Mouse (Mus musculus) 416B (cell line): ENCODE results near the gene Krt8.

ENCODE experiments used
- DNase-seq: peaks from one replicate; pipeline ENCODE4 v3.0.0; 2011; ENCODE audit warnings: low read depth

Krt8 gene

DNA sequence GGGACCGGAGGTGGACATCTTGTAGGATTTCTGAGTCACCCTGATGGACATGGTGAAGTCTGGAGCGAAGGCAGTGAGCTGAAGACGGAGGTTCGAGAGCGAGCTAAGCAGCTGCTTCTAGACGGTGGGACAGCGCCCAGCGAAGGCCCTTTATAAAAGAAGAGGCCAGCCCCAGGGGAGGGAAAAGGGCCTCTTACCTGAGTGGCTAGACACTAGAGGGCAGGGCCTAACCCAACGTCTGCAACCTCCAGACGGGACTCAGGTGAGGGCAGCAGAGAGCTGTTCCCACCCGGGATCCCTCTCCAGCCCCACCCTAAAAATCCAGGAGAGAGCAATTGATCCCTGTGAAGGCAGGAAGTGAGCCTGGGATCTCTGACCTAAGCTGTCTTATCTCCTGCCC lies at the start of gene Krt8:
Gene Krt8, minus strand, starts transcription at position 294 of the 400 bp plus-strand sequence.
- DNase-seq: no peak

DNA sequence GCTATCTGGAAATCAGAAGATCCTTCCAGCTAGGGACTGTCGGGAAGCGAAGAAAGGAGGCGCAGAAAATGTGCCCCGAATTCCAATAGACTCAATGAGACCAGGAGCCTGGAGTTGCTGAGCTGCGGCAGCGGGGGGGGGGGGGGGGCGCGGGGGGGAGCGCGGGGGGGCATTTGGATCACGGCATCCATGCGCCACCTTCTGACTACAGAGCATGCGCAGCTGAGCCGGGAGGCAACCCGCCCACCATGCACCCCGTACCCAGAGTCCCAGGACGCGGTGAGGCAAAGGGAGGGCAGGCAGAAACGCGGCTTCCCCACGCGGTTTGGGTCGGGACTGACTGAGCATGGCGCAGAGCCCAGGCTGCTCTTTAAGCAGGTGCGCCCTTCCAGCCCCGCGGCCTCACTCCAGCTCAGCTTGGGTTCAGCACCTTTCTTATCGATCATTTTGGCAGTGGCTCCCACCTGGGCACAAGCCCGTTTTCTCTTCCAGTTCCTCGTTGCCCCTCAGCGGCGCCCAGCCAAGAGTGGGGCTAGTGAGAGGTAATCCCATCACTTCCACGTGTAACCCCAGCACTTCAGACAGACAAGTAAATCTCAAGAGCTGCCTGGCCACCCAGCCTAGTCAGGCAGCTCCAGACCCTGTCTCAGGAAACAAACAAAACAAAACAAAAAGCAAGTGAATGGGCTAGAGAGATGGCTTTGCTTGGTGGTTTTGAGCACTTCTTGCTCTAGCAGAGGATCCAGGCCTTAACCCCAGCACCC lies 47.8 kb upstream of the Krt8 start:
- no peak for DNase-seq

DNA sequence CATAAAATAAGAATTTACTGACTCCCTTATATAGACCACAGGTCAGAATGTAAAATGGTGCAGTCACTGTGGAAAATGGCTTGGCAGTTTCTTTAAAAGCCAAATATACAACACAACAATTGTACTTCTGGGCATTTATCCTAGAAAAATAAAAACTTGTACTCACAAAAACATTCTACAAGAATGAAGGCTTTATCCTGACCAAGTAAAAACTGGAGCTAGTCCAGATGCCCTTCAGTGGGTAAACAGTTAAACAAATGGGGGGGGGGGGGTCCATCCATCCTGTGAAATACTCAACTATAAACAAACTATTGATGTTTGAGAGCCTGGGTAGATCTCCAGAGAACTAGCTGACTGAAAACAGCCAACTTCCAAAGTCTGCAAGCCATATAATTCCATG lies 45.6 kb upstream of the Krt8 start:
- no peak for DNase-seq

- no peak for DNase-seq
Measured at GRCm38 (mm10) chr15:102048006-102048405, 43.7 kb upstream of the Krt8 start.

DNA sequence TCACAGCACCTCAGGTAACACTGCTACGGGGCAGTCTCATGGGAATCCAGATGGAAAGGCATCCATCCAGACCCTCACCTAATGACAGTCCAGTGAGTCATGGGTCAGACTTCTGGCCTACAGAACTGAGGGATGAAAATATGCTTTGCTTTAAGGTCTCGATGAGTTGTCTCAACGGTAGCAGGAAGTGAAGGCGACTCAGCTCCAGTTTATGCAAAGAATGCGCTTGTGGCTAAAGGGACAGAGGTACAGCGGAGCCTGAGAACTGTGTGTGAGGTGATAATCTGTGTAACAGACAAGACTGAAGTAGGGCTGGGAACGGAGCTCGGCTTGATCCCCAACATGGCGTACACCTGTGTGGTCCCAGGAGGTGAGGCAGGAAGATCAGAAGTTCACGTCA lies 41.4 kb upstream of the Krt8 start:
- DNase-seq: peak; percentile 14

DNA sequence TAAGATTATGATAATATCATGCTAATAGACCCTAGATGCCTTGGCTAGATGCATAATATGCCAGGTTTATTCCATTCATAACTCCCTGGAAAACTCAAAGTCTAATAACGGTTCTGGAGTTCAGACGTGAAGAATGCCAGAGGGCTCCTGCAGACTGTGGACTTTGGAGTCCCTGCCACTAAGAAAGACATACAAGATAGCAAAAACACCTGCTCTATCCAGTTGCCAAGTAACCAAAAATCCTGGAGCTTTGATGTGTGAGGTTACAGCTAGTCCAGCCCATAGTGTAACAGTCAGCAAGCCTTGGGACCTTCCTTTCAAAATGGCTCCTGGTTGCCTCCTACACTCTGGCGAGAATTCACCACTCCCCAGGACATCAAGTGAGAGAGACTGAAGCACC lies 40.5 kb upstream of the Krt8 start:
- no peak for DNase-seq

GRCm38 (mm10) chr15:102041951-102042350 lies 37.7 kb upstream of the Krt8 start:
- DNase-seq: no peak

- no peak for DNase-seq
Measured at GRCm38 (mm10) chr15:102040277-102040676, 36.0 kb upstream of the Krt8 start.

GRCm38 (mm10) chr15:102034121-102035053 lies 30.1 kb upstream of the Krt8 start:
- DNase-seq: no peak

- DNase-seq: no peak
Measured at GRCm38 (mm10) chr15:102028040-102028439, 23.8 kb upstream of the Krt8 start, which contains the start of gene Krt18. TSS of gene Krt18 (plus strand) at chr15:102028180.

- no peak for DNase-seq
Measured at GRCm38 (mm10) chr15:102026430-102026829, 22.1 kb upstream of the Krt8 start.

GRCm38 (mm10) chr15:102025136-102025872 lies 21.0 kb upstream of the Krt8 start:
- no peak for DNase-seq

- DNase-seq: no peak
Measured at GRCm38 (mm10) chr15:102023888-102024287, 19.6 kb upstream of the Krt8 start.

DNA sequence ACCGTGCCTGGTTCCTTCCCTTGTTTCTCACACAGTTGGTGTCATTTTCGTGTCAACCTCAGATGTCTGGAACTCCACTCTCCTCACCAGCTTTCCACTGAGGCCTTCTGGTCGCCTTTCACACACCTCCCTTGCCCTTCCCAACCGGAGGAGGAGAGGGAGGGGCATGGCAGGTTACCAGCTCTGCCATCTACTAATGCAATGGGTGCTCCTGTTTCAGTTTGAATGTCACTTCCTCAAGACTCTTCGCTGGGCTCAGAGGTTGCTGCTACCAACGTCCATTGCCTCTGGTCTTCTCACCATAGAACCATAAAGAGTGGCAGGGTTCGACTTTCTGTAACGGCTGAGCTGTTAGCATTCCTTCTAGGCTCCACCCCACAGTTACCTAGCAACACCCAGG lies 18.2 kb upstream of the Krt8 start:
- DNase-seq: no peak

DNA sequence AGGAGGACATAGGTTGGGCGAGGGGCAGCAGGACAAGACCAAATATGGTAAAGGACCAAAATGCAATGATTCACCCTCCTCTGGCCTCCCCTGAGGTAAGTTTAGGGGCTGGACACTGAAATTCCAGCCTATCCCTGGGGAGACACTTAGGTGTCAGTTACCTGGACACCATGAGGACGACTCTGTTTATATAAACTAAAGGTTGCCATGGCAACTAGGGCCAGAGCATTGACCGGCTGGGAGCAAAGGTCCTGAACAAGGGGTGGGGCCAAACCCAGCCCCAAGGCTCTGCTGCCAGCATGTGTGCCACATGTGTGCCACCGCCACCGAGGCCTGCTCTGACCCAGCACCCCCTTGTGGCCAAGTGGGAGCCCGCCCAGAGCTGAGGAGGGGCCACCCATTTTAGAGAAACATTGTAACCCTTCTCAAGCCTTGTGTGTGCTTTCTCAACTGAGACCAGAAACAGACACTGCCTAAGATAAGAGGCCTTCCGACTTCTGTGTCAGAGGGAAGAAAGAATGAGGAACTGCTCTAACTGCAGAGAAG lies 13.7 kb upstream of the Krt8 start:
- peak; percentile 56 for DNase-seq

DNA sequence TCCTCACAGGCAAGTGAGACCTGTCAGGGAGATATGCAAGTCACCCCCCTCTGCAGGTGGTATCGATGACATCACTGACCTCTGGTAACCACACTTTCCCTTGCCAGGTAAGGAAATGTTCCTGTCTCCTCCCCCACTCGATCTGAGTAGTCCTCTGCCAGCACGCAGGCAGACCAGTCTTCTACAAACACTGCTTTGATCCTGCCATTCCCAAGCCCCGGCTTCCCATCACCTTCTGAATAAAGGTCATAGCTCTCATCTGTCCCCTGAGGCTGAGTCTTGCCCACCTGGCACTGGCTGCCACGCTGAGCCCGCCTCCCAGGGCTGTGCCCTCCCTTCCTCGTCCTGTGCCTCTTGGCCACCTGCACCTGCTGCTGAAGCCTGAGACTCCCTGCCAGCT lies 12.5 kb upstream of the Krt8 start:
- DNase-seq: no peak

- DNase-seq: no peak
Measured at GRCm38 (mm10) chr15:102016096-102016495, 11.8 kb upstream of the Krt8 start.

DNA sequence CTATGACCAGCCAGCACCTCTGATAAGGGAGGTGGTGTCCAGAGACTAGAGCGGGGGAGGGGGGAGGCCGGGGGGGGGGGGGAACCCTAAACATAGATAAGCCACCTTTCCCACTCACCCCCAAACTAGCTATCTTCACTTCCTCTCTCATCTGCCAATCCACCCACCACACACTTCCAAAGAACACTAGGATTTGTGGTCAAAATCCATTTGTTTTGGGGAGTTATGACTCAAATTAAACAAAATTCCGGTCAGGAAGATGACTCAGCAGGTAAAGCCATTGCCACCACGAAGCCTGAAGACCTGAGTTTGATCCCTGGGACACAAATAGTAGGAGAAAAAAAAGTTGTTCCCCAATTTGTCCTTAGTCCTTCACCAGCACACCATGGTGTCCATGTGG lies 10.6 kb upstream of the Krt8 start:
- no peak for DNase-seq

DNA sequence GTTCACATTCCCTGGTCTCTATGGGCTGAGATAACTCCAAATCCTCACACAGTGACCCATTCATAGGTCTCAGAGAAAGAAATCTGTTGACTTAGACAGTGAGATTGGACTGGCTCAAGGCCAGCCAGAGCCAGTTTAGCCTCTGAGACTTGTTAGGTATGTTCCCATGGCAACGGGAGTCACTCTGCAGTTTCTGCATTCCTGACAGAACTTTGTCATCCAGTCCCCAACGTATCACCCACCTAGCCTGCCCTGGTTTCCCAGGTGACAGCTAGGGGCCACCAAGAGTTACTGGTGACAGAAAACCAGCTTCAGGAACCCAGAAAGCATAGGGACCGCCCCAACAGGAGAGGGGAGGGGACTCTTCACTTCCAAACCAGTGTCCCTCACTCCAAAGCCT lies 9.4 kb upstream of the Krt8 start:
- DNase-seq: no peak

GRCm38 (mm10) chr15:102012260-102012765 lies 8.0 kb upstream of the Krt8 start:
- DNase-seq: no peak

- DNase-seq: no peak
Measured at GRCm38 (mm10) chr15:102010569-102011245, 6.4 kb upstream of the Krt8 start.
